Mouse (Mus musculus) kidney, postnatal 36 days (tissue): ENCODE measurements at regions not wholly inside any gene's neighbourhood (a gene's known extent, or its start where the extent isn't known, plus 50 kb on each side); places are given as distances from the start of the nearest gene placed in this dataset.

Experiments
- DNase-seq, 2 experiments: peaks; one replicate each; pipeline ENCODE4 v3.0.0; 2021 to 2022; ENCODE audit warnings: mixed read lengths in 2 of 2

DNA sequence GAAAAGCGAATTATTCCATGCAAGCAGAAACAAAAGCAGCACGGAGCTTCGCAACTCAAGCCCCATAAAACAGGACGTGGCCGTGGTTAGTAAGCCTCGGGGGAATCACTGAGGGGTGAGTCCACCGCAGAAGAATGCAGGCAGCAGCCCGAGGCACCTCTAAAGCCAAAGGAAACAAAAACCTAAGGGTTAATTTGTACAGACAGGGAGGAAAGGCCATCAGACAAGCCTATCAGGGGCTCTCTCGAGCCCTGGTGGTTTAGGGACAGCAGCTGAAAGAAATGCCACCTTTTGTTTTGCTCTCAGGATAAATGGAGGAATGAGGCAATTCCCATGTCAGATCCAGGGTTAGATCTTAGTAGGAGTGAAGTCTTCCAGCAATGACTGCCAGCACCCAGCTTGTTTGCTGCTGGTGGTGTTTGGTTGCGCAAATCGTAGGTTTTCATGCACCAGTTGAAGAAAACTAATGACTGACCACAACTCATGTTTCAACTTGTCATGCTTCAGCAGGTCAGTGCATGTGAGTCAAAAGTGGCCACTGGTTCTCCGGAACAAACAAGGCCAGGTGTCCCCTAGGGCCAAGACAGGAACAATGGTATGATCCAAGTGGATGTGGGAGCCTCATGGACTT, 173.9 kb upstream of the Dapk1 start:
- peak; percentile 13 to 14 for DNase-seq

- peak in 1 of 2 experiments; percentile 23 for DNase-seq
Observed at GRCm38 (mm10) chr13:60429148-60429547, 172.6 kb upstream of the Dapk1 start.

- no peak for DNase-seq
Observed at GRCm38 (mm10) chr13:60431412-60431811, 170.3 kb upstream of the Dapk1 start.

- no peak for DNase-seq
Observed at GRCm38 (mm10) chr13:60434221-60435210, 167.2 kb upstream of the Dapk1 start.

DNA sequence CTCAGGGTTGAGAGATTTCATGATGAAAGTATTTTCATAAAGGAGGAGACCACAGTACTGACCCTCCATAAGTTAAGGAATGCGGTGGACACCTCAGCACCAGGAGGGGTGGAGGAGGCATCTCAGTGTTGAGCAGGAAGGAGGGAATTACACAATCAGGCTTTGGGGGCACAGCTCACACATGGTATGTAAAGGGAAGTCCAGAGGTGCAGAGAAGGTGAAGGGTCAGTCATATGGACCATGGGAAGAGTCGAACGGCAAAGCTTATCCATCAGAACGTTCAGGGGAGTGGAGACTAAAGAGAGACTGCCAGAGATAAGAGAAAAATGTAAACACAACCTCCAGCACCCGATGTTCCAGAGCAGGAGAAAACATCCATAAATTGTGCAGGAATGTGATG, 166.4 kb upstream of the Dapk1 start:
- DNase-seq, result no peak

DNA sequence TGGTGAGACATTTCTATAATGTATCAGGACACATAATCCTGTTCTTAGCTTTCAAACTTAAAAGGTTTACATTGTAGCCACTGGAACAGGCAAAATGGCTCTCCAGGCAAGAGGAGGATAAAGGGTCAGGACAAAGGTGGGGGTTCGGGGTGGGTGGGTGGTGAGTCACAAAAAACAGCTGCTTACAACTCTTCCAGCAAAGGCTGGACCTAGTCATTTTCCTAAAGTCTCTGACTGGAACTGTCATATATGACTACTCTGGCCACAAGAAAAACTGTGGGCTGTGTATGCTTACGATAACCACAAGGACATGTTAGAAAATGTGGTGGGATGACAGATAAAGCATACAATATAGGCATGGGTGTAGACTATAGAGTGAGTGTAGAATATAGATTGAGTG, 163.6 kb upstream of the Dapk1 start:
- no peak for DNase-seq

DNA sequence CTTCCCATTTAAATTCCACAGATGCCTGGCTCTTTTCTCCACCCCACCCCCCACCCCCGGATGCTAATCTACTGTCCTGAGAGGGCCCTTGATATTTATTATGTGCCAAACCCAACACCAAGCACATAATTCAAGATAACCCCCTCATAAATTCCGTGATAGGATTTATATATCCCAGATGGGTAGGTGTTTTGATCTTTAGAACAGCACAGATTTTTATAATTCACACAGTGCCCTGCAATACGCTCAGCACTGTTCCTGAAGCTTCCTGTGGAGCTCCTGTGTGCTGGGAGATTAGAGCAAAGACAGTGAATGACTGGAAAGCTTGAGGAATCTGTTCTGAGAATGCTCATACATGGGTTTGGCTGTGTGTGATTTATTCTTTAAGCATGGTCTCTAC, 161.2 kb upstream of the Dapk1 start:
- no peak for DNase-seq

GRCm38 (mm10) chr13:60445164-60445563, 156.6 kb upstream of the Dapk1 start:
- no peak for DNase-seq

GRCm38 (mm10) chr13:60446926-60447325, 154.8 kb upstream of the Dapk1 start:
- DNase-seq, result no peak

DNA sequence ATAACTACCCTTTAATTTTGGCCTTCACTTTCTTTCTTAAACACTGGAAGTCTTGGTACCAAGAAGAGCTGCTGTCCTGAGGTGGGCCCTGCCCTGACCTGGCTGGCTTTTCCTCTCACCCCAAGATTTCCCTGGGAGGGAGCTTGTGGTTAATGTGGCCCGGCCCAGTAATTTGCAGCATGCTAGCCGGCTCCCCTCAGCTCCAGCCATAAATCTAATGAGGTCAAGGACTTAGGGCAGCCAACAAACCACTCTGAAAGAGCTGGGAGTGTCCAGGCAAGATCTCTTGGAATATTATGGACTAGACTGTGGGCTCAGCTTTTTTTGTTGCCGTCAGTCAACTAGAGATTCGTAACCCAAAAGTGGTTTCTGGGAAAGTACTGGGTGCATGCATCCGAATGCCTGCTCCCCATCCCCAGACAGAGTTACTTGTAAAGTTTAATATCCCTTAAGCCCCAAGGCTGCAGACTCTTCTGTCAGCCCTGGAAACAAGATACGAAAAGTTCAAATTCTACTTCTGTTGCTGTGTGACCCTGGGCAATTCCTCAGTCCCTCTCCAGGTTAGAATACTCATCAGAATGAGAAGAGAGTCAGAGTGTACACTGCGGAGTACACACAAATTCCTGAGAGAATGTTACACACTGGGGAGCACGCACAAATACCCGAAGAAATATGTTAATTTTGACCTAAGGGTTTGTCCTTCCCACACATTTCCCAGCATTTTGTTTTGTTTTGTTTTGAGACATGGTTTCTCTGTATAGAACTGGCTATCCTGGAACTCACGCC, 150.8 kb upstream of the Dapk1 start:
- DNase-seq, result peak; percentile 29 to 36

GRCm38 (mm10) chr13:60453821-60454483, 147.8 kb upstream of the Dapk1 start:
- DNase-seq, result no peak

GRCm38 (mm10) chr13:60455033-60455619, 146.6 kb upstream of the Dapk1 start:
- DNase-seq, result peak; percentile 63 to 68

DNA sequence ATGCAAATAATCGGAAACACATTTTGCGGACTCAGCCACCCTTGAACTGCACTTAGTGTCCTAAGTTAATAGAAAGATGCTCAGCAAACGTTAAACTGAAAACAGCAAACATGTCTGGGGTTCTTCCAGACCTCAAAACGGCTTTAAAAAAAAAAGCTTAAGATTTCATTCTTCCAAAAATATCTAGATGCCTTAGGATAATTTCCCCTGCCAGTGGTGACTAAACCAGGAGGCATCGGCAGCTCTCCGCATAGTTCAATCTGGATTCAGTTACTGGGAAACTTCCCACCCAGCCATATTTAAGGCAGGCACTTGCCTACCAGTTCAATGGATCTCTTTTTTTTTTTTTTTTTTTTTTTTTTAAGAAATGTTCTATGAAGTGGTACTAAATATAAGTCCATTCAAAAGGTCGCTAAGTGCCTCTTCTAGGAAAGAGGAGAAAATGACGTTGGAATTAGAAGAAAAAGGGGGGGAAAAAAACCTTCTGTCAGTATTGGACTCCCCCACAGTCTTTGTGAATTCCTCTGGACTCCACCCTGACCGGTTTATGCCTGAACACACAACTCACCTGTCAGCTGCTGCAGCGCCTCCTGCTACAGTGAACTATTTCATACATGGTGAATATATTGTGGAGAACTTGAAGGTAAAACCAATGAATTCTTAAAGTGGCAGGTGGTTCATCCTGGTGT, 145.7 kb upstream of the Dapk1 start:
- no peak for DNase-seq

- DNase-seq, result no peak
Observed at GRCm38 (mm10) chr13:60457277-60457676, 144.5 kb upstream of the Dapk1 start.

DNA sequence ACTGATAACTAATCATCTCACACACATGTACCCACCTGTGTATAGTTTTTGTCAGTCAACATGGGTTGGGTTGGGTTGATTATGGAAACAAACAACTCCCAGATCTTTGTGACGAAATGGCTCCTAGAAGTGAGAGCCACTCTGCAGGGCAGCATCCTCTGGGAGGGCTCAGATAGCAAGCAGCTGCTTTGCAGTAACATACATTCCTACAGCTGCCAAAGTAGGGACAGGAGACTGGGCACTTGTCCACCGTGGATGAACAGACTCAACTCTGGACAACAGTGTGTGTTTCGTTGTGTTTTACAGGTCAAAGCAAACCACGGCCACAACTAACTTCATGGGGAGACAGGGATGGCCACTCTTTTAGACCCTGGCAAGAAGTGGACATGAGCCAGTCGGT, 142.7 kb upstream of the Dapk1 start:
- no peak for DNase-seq

- no peak for DNase-seq
Observed at GRCm38 (mm10) chr13:60466553-60467313, 135.0 kb upstream of the Dapk1 start.

DNA sequence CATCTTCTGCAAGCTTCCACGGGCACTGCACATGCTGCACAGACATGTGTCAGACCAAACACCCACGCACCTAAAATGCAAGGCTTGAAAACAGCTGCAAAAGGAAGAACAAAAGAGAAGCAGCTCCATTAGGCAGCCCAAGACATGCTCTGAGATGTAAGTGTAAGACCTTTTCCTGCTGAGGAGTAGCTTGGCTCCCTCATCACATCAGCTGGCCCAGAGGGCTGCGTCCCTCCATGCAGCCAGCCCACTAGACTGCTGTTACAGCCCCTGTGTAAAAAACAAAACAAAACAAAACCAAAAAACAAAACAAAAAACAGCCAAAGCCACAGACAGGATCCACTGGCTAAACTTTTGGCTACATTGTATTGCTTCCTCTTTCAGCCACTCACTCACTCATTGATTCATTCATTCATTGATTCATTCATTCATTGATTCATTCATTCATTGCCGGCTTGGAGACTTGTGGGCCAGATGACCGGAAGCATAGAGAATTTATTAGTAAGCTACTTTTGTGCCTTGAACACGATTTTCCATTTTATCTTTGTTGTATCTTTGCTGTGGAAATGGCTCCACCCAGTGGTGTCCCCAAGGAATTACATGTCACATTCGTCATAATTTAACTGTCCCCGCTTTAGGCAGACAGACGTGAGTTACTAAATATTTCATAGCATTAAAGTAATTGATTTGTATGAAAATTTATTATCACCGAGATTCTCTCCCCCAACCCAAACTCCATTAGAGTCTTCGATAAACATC, 133.7 kb upstream of the Dapk1 start:
- peak; percentile 49 to 81 for DNase-seq

DNA sequence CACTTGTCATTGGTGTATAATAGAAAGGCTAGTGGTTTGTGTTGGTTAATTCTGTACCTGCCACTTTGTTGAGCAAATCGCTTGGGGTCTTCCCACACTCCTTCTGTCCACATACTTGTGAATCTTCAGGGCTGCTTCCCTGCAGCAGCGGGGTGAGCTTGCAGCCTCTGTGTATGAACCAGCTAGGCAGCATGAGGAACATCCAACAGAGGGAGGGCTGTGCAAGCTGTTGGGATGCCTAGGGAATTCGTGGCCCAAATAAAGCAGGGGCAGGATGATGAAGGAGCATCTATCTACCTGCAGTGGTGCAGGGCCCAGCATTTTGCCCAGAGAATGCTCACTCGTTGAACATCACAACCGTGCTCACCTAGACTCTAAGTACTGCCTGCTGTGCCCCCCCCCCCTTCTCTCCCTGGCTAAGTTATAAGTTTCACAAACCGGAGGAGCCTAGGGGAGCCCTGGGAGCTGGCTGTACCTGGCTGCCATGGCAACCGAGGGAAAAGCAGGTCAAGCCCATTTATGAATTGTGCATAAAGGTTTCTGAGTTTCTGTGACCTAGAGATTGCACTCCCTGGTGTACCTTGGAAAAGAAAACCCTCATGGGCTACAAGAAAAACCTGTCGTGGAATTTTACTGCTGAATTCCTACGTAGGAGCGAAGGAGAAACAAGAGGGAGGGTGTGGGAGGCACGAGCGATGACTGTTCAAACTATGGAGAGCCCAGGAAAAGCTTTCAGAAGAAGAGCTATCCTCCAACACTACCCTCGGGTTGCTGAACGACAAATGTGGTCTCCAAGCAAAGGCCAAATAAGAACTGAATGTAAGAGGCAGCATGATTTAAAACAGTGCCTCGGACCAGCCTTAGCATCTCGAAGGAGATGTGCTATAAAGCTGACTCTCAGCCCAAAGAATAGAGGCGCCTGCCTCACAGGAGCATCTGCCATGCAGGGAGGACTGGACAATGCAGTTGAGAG, 131.0 kb upstream of the Dapk1 start:
- no peak for DNase-seq

DNA sequence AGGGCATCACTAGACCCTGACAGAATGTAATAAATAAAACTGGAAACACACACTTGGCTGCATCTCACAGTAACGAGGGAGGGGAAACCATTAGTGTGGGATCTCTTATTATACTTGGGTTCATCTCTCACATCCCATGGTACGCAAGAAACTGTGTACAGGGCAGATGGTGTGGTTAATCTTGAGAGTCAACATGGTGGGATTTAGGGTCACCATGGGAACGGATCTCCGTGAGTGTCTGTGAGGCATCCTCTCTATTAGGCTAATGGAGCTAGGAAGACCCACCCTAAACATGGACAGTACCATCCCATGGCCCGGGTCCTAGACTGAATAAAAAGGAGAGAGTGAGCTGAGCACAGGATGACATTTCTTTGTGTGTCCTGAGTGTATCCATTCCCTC, 130.1 kb upstream of the Dapk1 start:
- no peak for DNase-seq
